Mouse (Mus musculus) urinary bladder, postnatal 36 days (tissue): ENCODE data around the gene Nck2.

ENCODE experiments used
- DNase-seq, 2 experiments: peaks; one replicate each; pipeline ENCODE4 v3.0.0; 2022; ENCODE audit warnings: low spot score in 2 of 2, mixed read lengths in 1 of 2

Gene Nck2

GRCm38 (mm10) chr1:43444531-43444930 lies at the start of gene Nck2:
Gene Nck2 (plus strand): TSS chr1:43444579.
- DNase-seq: no peak

- no peak for DNase-seq
Measured at GRCm38 (mm10) chr1:43395040-43395439, 49.3 kb upstream of the Nck2 start.

GRCm38 (mm10) chr1:43395799-43396198 lies 48.6 kb upstream of the Nck2 start:
- no peak for DNase-seq

- no peak for DNase-seq
Measured at GRCm38 (mm10) chr1:43396522-43396921, 47.9 kb upstream of the Nck2 start.

GRCm38 (mm10) chr1:43397096-43397495 lies 47.3 kb upstream of the Nck2 start:
- no peak for DNase-seq

- no peak for DNase-seq
Measured at GRCm38 (mm10) chr1:43398738-43399601, 45.4 kb upstream of the Nck2 start.

- DNase-seq: no peak
Measured at GRCm38 (mm10) chr1:43399602-43400216, 44.7 kb upstream of the Nck2 start.

GRCm38 (mm10) chr1:43400655-43401054 lies 43.7 kb upstream of the Nck2 start:
- no peak for DNase-seq

- DNase-seq: no peak
Measured at GRCm38 (mm10) chr1:43403341-43403740, 41.0 kb upstream of the Nck2 start.

GRCm38 (mm10) chr1:43404693-43405678 lies 39.4 kb upstream of the Nck2 start:
- no peak for DNase-seq

GRCm38 (mm10) chr1:43409019-43409418 lies 35.4 kb upstream of the Nck2 start:
- no peak for DNase-seq

GRCm38 (mm10) chr1:43412825-43413224 lies 31.6 kb upstream of the Nck2 start:
- no peak for DNase-seq

- DNase-seq: no peak
Measured at GRCm38 (mm10) chr1:43413298-43413697, 31.1 kb upstream of the Nck2 start.

GRCm38 (mm10) chr1:43413749-43414148 lies 30.6 kb upstream of the Nck2 start:
- DNase-seq: no peak

GRCm38 (mm10) chr1:43414228-43414627 lies 30.2 kb upstream of the Nck2 start:
- DNase-seq: no peak

GRCm38 (mm10) chr1:43414971-43415370 lies 29.4 kb upstream of the Nck2 start:
- DNase-seq: no peak

GRCm38 (mm10) chr1:43422969-43423748 lies 21.2 kb upstream of the Nck2 start:
- DNase-seq: no peak

GRCm38 (mm10) chr1:43426526-43426925 lies 17.9 kb upstream of the Nck2 start:
- DNase-seq: no peak

GRCm38 (mm10) chr1:43426993-43427535 lies 17.3 kb upstream of the Nck2 start:
- no peak for DNase-seq

- no peak for DNase-seq
Measured at GRCm38 (mm10) chr1:43429924-43430876, 14.2 kb upstream of the Nck2 start.
